Mouse (Mus musculus) adrenal gland, postnatal 14 days (tissue): Measurements from ENCODE around the gene D430019H16Rik. TPM values are rescaled to one million over a fixed set of nuclear protein-coding genes. Genes with fewer than 3 reads are reported as not detected.
A peak's percentile ranks its signal among the peaks of the same experiment; 100 is the strongest.

Source experiments
- DNase-seq: peaks from one replicate; pipeline ENCODE4 v3.0.0; 2021; ENCODE audit warnings: mixed read lengths
- long read RNA-seq, 2 experiments: library from polyadenylated mRNA; stranded (forward); transcript quantifications; one replicate each; pipeline ENCODE4 v2.0.0; 2021
- total RNA-seq: library from RNA; stranded (reverse); gene quantifications from 2 replicates; pipeline ENCODE4 v1.2.3, GENCODE M21; 2021

D430019H16Rik gene
- total RNA-seq: 4.9 and 5.7 TPM in 2 replicates
- long read RNA-seq, experiment 1: 0 reads
- long read RNA-seq, experiment 2, full-length matches to known transcripts: 1 of 1 reads
- long read RNA-seq, experiment 2, partial matches to known transcripts: 0 of 1 reads
- long read RNA-seq, experiment 2, other reads (novel, unspliced or antisense): 0 of 1 reads

DNA sequence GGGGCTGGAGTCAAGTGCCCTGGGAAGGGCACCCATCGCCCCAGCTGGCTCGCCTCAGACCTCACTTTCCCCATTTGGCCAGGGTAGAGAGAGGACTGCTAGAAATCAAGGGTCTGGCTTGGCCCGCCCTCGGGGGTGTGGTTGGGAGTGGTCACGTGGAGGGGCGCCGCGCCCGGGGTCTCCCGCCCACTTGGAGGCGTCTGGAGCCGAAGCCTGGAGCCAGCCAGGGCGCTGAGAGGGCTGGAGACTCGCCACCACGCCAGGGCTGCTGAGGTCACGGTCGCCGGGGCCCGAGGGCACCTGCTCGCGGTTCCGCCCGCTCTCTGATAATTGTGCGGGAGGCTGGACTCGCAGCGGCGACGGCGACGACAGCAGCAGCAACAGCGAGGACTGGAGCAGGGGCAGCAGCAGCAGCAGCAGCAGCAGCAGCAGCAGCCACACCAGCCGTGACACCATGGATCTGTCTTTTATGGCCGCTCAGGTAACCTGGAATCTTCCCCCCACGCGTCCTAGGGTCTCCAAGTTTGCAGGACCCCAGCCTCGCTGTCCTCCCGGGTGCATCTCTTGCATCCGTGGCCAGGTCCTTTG lies at the start of gene D430019H16Rik:
TSS of gene D430019H16Rik (plus strand) at position 187 of the 588 bp plus-strand sequence.
- DNase-seq: peak; percentile 74

DNA sequence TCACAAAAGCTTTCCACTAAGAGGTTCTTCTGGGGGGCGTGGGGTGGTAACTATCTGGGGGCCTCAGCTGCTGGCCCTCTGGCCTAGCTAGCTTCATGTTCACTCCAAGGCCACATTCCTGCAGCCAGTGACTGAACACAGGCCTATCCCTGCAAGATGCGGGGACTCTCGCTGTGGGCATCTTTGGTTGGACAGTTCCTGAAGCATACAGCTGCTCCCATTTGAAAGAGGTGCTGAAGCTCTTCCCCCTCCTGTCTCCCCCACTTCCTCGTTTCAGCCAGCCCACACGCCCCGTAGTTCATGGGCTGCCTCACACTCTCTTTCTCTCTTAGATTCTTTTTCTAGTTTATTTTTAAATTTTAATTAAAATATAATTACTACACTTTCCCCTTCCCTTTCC lies 47.6 kb upstream of the D430019H16Rik start:
- DNase-seq: no peak

DNA sequence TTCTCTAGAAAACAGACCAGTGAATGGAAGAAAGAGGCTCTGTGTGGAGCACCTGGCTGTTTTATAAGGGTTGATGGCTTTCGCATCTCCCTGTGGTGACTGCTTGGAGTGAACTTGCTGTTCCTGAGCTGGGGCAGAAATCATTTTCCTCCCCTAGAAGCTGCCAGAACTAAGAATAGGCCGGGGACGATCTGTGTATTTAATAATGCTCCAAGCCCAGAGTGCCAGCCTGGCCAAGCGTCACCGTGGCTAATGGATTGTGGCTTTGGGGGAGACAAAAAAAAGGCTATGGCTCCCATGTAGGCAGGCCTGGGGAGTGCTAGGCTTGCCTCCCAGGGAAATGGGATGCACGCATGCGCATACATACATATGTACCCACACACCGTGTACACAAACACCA lies 39.7 kb upstream of the D430019H16Rik start:
- DNase-seq: no peak

DNA sequence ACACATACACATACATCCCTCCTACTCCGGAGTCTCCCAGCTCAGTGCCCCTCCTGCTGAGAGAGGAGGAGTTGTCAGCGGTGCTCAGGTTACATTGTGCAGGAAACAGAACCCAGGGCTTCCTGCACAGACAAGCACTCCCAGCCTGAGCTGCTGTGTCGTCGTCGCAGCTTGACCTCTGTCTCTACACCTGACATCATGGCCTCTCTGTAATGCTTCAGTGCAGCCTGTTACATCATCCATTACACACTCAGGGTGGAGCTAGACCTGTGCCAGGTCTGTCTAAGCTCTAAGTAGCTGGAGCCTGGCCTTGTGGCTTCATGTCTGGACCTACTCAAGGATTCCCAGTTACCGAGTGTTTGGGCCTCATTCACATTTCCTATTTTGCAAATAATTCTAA lies 33.2 kb upstream of the D430019H16Rik start:
- DNase-seq: peak; percentile 21

DNA sequence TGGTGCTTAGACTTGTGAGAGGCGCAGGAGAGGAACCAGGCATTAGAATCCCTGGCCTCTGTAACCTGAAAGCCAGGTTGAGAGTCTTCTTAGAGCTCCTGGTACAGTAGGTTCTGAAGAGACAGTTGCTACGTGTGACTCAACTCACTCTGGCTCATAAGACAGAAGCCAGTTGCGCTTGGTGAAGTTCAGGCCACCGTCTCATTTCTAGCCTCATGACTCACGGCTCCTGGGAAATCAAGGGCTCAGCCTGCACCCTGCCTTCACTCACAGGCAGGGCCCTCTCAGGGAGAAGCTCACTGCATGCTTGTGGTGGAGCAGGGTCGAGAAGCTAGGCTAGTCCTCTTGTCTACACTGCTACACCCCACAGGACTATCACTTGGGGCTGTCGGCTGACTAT lies 27.1 kb upstream of the D430019H16Rik start:
- DNase-seq: peak; percentile 31

DNA sequence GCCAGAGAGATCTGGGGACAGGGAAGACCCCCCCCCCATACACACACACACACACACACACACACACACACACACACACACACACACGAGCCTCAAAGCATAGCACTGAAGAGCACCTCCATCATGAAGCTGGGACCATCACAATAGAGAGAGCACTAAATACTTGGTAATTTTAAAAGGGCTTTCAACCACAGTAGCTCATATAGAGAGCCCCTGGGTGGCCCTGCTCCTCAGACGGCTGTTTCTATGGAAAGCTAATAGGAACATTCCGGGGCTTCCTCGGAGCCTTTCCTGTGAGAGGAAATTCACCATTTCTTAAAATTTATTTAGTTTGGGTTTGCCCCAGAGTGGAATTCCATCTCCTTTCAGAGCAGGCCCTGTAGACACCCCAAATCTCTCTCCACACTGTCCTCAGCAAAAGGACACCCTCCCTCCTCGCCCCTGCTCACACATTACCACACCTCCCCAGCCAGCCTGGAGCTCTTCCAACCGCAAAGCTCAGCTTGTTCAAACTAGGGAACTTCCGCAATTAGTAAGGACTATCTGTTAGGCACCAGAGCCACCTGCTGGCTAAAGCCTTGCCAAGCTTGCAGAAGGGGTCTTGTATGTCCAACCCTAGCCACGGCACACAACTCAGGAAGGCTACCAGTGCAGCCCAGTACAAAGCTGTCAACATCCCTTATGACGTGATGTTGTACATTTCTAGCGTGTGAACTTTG lies 26.5 kb upstream of the D430019H16Rik start:
- DNase-seq: peak; percentile 77

DNA sequence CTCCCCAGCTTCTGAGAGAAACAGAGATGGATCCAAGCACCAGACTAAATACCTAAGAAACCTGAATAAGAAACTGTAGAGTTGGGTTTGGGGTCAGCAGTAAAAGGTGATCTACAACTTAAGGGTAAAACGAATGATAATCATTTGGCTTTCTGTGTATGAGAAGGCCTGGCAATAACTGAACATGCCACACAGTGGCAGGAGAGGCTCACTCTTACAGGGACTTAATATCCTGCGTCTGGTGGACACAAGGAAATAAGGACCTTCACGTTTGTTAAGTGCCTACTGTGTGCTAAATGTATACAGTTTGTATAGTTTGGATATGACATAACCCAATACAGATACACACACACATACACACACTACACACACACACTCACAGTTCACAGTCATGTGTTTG lies 21.8 kb upstream of the D430019H16Rik start:
- DNase-seq: peak; percentile 21

DNA sequence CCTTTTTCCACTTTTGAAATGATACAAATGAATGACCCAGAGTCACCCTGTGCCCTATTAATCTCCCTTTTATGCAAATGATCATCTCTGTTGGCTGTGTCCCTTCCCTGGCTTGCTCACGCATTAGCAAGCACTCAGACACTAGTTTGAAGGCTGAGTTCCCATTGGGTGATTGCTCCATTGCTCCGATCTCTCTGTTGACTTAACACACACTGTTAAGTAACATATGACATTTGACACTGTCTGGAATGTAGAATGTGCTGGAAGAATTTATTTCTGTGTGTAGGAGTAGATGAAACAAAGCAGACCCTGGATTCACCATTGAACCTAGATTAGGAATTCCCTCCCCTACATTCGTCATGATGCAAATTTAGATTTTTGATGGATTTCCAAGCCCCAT lies 20.8 kb upstream of the D430019H16Rik start:
- DNase-seq: no peak

DNA sequence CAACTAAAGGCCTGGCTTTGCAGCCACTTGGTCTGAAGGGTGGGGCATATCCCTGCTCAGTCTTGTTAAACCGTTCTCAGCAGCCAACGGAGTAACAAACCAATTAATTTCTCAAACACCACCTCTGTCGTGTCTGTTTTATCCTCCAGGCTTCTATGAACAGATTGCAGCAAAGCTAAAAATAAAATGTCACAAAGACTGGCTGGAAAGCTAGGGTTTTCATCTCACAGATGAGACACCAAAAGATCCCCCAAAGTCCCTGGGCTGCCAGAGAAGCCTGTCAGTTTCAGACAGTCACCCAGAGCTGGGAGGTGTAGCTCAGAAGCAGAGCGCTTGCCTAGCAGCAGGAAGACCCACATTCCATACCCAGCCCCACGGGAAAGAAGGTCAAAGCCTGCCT lies 15.4 kb upstream of the D430019H16Rik start:
- DNase-seq: no peak

DNA sequence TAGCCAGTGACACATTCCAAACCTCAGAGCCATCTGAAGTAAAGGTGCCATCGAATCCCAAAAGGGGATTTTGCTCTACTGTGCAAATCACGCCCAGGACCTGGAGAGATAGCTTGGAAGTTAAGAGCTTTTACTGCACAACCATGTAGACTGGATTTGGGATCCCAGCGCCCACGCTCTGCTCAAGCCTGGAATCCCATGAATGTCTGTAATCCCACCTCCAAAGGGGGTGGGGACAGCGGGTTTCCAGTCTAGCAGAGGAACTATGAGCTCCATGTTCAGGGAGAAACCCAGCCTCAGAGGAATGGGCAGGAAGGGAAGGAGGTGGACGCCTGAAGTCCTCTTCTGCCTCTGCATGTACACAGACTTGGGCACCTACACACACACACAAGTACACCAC lies 13.7 kb upstream of the D430019H16Rik start:
- DNase-seq: no peak

DNA sequence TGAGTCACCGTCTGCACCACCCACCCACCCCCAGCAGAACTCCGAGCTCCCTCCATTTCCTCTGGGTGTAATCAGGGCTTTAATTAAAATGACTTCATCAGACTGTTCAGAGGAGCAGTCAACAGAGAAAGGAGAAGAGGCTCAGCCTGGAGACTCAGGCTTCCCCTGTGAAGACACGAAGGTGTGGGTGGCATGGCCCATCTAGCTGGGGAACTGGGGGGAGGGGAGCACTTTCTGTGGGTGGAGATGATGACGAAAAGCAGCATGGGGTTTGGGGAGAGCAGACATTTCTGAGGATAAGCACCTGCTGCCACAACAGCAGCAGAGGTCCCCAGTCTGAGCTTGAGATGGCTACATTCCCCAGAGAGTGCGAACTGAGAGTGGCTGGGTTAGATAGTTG lies 10.1 kb upstream of the D430019H16Rik start:
- no peak for DNase-seq

DNA sequence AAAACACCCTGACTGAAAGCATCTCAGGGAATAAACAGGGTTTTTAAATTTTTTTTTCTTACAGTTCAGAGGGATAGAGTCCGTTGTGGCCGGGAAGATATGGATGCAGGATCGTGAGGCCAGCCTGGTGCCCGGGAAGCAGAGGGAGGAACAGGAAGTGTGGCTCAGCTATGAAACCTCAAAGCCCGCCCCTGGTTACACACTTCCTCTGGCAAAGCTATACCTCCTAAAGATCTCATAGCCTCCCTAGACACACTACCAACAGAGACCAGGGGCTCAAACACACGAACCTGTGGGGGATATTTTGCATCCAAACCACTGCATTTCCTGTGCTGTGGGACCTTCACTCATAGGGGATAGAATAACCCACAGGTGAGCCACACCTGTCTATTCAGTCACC lies 7.9 kb upstream of the D430019H16Rik start:
- DNase-seq: no peak

DNA sequence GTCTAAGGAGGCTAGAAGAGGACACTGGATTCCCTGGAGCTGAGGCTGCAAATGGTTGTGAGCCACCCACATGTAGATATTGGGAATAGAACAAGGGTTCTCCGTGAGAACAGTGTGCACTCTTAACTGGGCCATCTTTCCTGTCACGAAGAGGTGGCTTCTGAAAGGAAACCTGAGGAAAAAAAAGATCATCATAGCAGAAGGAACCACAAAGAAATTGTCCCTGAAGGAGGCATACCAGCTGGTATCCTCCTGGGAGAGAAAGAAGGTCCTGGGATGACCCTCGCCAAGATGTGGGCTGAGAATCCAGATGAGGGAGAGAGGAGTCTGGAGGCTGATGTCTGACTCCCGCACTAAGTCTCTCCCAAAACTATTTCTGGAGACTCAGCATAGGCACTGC lies 4.4 kb upstream of the D430019H16Rik start:
- DNase-seq: no peak

DNA sequence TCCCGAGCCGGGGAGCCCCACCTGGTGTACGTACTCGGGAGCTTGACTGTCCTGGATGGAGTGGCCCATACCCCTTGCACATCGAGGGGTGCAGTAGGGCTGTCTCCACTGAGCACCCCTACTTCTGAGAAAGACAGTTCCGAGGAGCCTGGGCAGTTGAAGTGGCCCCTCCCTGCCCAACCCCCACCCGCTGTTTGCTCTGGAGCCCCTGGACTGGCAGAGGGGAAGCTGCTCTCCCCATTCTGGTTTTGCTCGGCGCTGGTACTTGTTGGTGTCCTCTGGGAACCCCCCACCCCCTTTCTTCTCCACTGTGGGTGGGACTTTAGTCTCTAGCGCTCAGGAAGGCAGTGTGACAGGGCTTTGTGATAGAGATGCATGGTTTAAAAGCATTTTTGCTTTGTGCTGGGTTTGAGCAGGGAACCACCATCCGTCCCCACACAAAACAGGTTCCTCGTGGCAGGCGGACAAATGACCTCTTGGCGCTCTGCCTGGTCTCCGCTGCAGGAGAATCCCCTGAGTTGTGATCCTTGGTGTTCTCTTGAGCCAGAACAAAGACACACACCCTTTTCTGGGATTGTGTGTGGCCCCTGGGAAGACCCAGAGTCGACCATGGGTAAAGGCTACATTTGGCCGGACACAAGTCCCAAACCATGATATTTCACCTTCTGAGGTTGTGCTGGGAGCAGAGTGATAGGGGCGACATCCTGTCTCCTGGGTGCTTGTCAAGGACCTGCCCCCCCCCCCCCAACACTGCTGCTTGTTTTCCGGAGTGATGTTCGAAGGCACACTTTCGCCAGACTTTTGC lies 804 bp downstream of the D430019H16Rik start:
- peak; percentile 21 for DNase-seq

DNA sequence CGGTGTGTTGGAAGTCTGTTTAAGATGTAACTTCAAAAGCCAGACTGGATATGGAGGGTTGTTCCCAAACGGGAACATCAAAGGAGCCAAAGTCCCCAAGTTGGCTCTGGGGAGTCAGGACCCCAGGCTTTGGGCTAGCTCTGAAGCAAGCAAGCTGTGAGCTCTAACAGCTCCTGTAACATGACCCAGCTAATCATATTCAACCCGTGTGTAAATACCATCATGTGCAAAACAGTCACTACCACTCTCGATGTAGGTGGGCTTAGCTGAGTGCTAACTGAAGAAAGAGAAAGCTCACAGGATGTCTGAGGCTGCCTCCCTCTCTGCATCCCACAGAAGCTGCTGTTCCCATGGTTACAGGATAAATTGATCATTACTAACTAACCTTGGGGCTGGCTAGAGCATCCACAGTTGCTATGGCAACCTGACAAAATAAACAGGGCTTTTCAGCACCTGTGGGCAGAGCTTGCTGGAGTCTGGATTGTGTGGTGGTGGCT lies 1.5 kb downstream of the D430019H16Rik start:
- DNase-seq: no peak

DNA sequence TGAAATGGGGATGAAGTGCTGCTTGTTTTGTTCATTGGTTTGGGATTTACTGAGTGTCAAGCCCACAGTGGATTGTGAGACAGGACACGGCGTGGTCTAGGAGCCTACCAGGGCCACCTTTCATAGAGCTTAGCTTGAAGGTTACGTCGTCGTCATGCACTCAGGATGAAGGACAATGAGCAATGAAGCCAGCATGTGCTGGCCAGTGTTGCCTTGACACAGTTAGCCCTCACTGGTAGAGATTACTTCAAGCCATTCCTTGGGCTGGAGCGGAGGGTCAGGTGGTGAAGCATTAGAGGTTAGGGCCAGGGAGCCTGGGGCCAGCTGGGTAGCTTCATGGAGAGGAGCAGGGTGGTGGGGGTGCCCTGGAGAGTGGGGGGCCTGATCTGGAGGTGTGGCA lies 5.1 kb downstream of the D430019H16Rik start:
- DNase-seq: peak; percentile 55

DNA sequence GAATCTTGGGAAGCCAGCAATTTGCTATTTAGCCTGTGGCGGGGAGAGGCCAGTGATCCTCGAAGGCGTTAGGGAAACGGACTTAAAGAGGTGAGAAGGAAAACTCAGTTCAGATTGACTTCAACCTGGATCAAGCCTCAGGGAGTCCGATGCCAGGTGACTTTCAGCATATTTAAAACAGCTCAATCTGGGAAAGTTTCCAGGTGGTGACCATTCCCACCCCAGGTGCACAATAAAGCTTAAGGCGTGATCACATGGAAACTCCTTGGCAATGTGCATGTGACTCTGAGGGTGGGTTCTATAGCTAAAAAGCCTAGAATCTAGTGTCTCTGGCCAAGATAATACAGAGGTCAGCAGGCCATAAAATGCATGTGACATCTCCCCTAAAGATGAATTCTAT lies 7.4 kb downstream of the D430019H16Rik start:
- DNase-seq: no peak

DNA sequence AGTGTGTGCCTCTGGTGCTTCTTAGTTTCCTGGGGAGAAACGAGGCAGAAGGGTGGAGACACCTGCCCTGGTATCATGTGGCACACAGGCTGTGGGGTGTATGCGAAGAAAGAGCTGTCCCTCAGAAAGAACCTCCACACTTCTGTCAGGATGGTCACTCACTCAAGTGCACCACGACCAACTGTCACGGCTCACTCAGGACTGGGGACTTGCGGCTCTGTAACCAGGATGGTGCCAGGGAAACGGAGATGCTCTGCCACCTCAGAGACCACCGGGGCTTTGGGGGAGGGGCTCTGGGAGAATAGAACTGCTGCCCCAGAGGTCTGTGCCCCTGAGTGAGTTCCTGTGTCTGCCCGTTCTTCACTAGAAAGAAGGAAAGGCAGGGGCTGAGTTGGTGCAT lies 15.4 kb downstream of the D430019H16Rik start:
- no peak for DNase-seq

DNA sequence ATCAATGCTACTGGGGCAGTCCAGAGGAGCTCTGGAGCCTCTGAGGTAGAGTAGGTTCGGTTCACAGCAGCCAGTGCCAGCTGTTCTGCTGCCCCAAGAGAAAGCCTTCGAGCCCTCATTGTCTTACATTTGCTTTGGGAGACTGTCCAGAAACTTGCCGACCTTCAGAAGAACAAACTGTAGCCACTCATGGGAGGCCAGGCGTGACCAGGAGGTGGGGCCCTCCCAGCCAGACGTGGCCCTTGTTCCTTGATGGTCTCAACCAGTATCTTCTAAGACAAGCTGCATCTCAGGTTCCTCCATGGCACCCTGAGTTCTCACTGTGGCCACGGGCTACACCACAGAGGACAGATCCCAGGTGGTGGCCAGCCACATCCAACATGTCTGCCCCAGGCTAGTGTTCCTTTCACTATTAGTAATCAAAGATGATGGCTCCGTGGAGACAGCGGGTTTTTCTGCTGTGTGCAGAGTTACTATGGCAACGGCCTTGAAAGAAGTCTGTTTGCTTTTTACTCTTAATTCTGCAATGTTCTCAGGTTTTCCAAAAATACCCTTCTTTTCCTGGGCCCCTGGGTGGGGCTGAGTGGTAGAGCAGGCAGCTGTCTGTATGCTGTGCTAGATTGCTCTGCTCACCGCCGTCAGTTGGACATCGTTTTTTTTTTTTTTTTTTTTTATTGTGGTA lies 21.7 kb downstream of the D430019H16Rik start:
- peak; percentile 35 for DNase-seq

DNA sequence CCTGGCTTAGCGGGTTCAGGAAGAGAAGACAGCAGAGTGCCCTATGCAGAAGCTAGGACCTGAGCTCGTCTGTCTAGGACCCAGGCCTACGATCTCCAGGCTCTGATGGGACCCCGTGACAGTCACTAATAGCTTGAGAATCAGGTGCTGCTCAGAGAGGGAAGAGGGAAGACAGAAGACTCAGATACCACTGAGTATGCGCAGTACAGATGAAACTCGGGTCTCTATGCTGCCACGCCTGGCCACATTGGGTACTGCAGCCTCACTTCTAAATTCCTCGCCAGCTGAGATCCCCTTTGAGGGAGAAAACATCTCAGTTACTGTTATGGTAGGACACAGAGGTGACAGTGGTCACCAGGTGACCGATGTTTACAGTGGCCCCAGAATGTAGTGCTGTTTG lies 22.8 kb downstream of the D430019H16Rik start:
- DNase-seq: peak; percentile 65

DNA sequence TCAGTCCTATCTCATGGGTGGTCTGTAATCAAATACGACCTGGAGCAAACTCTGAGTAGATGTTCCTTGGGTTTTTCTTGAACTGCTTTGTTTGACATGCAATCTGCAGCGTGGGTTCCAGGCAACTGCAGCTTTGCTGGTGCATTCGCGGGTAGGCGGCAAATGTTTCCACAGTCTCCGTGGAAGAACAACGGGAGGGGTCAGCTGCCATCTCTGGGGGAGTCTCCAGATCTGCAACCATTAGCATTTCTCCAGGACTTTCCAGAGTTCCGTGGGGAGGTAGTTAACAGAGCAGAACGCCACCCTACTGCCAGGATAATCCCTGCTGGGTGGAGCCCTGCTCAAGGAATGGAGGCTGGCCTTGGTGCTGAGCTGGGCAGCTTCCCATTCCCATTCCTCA lies 23.3 kb downstream of the D430019H16Rik start:
- DNase-seq: no peak

DNA sequence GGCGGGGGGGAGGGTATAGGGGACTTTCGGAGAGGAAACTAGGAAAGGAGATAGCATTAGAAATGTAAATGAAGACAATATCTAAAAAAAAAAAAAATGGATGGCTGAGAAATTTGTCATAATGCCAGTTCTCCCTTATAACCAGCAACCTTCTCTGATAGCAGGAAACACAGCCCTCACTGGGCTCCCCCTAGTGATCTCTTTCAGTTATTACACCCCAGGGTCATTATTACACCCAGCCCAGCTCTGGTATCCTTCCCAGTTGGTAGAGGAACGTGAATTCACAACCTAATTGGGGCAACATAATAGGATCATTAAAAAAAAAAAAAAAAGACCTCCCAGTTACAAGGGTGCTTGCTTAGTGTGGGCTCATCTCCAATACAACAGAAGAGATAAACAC lies 29.8 kb downstream of the D430019H16Rik start:
- peak; percentile 49 for DNase-seq
